ENCODE assay signal across 34 mouse cellular contexts in the genomic region with DNA sequence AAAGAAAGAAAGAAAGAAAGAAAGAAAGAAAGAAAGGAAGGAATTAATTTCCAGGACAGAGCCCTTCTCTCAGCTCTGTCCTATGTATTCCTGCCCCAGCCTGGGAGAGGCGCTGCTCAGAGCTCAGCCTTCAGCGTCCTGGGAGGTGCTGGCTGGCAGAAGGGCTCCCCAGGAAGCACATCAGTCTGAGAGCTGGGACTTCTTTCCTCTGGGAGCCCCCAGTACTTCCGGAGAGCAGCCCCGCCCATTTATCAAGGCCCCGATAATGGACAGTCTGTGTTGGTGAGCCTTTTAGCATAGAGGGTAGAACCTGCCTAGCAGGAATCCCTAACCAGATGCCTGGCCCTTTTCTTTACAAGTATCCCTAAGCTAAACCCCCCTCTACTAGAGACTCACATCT. TPM values are rescaled to one million over a fixed set of nuclear protein-coding genes. Genes with fewer than 3 reads are reported as not detected.
A peak's percentile ranks its signal among the peaks of the same experiment; 100 is the strongest.
DNase-seq lines count a peak whose midpoint lies in the region; ATAC-seq and TF ChIP-seq lines count a peak whose summit lies in the region.
"Had no signal": no experiment of that assay in that cellular context is flagged by ENCODE, and none has a peak within 500 bp of the region (broad histone marks: within the 10 kb centered on the region; RNA-seq: fewer than 3 reads in every experiment).

No protein-coding gene starts in this region.

- H3K4me2 ChIP-seq in intestine, embryonic 15.5 days (replicated peaks) = no peak overlapping the region
- no peak overlapping the region for H3K4me2 ChIP-seq in intestine, postnatal 0 days (replicated peaks; ENCODE audit: low read depth)
- H3K4me2 ChIP-seq: embryonic facial prominence, embryonic 12.5 days; embryonic facial prominence, embryonic 15.5 days; forebrain, embryonic 12.5 days; heart, embryonic 11.5 days; hindbrain, embryonic 13.5 days had no signal

- no peak for TF ChIP-seq CTCF in intestine, postnatal 0 days (IDR thresholded peaks at IDR 0.05; ENCODE audit: low read depth)

- 0 out of 2 replicates have a peak, but pooled peaks cover 4% of the 10 kb centered on the region for H3K4me1 ChIP-seq in intestine, embryonic 15.5 days (replicated peaks)
- H3K4me1 ChIP-seq in intestine, postnatal 0 days (replicated peaks; ENCODE audit: control insufficient read depth, insufficient read depth, low read length) = no peaks in the 10 kb centered on the region
- H3K4me1 ChIP-seq: embryonic facial prominence, embryonic 12.5 days; embryonic facial prominence, embryonic 15.5 days; forebrain, embryonic 12.5 days; hindbrain, embryonic 13.5 days had no signal

- no peaks in the 10 kb centered on the region for H3K36me3 ChIP-seq in intestine, embryonic 15.5 days
- no peaks in the 10 kb centered on the region for H3K36me3 ChIP-seq in intestine, postnatal 0 days (ENCODE audit: control insufficient read depth, insufficient read depth)
- H3K36me3 ChIP-seq: embryonic facial prominence, embryonic 12.5 days; embryonic facial prominence, embryonic 15.5 days; forebrain, embryonic 12.5 days; G1E; hindbrain, embryonic 10.5 days; hindbrain, embryonic 13.5 days had no signal

- no peak overlapping the region for H3K9ac ChIP-seq in intestine, embryonic 15.5 days
- no peak overlapping the region for H3K9ac ChIP-seq in intestine, postnatal 0 days (ENCODE audit: low read depth, low read length)
- H3K9ac ChIP-seq: embryonic facial prominence, embryonic 12.5 days; embryonic facial prominence, embryonic 15.5 days; forebrain, embryonic 12.5 days; hindbrain, embryonic 13.5 days had no signal

- H3K4me3 ChIP-seq in intestine, embryonic 15.5 days (replicated peaks) = no peak overlapping the region
- H3K4me3 ChIP-seq in intestine, postnatal 0 days (ENCODE audit: low read depth, low read length) = no peak overlapping the region
- H3K4me3 ChIP-seq: embryonic facial prominence, embryonic 12.5 days; embryonic facial prominence, embryonic 15.5 days; forebrain, embryonic 12.5 days; heart, adult 2 months; hindbrain, embryonic 10.5 days; hindbrain, embryonic 13.5 days had no signal

- H3K27ac ChIP-seq in intestine, embryonic 15.5 days = no peak overlapping the region
- H3K27ac ChIP-seq in intestine, postnatal 0 days (ENCODE audit: low read depth, low read length) = no peak overlapping the region
- H3K27ac ChIP-seq: embryonic facial prominence, embryonic 12.5 days; embryonic facial prominence, embryonic 15.5 days; forebrain, embryonic 12.5 days; heart, adult 2 months; hindbrain, embryonic 10.5 days; hindbrain, embryonic 13.5 days had no signal

- peak; percentile 5 for DNase-seq in cerebellum, adult 11-12 months
- peak; percentile 39 for DNase-seq in testis, postnatal 10 days (ENCODE audit: low spot score)
- no peak for DNase-seq in testis, postnatal 14 days (ENCODE audit: low spot score)
- DNase-seq: adrenal gland, postnatal 25 days; B cell, adult 2 months; cerebellum, adult 2 months; cerebellum, adult 9-11 months; cerebellum, postnatal 25 days; gastrocnemius, postnatal 10 days; gastrocnemius, postnatal 36 days; heart, adult 2 months; heart, postnatal 36 days had no signal

- ATAC-seq in cerebellum, adult (ENCODE audit: insufficient number of reproducible peaks, low FRiP score, low TSS enrichment) = no peak
- ATAC-seq in intestine, embryonic 15.5 days = 0 out of 2 replicates have a peak, but pooled peaks have one; percentile 27
- no peak for ATAC-seq in intestine, postnatal 0 days
- no peak for ATAC-seq in megakaryocyte progenitor cell, adult 5-6 weeks (replicated peaks; ENCODE audit: poor library complexity)
- ATAC-seq: forebrain, embryonic 16.5 days; hindbrain, embryonic 16.5 days; intestine, embryonic 16.5 days had no signal

- H3K27me3 ChIP-seq in intestine, embryonic 15.5 days (replicated peaks) = no peaks in the 10 kb centered on the region
- no peaks in the 10 kb centered on the region for H3K27me3 ChIP-seq in intestine, postnatal 0 days (replicated peaks; ENCODE audit: control insufficient read depth, insufficient read depth, low read length)
- H3K27me3 ChIP-seq: embryonic facial prominence, embryonic 12.5 days had no signal

- H3K9me3 ChIP-seq in intestine, embryonic 15.5 days = no peaks in the 10 kb centered on the region
- H3K9me3 ChIP-seq in intestine, postnatal 0 days (ENCODE audit: control insufficient read depth) = no peaks in the 10 kb centered on the region
- H3K9me3 ChIP-seq: embryonic facial prominence, embryonic 12.5 days; embryonic facial prominence, embryonic 15.5 days; forebrain, embryonic 12.5 days; G1E; hindbrain, embryonic 10.5 days; hindbrain, embryonic 13.5 days had no signal

- WGBS in intestine, embryonic 15.5 days = 43% methylated on average over 5 of the region's 5 CpGs
- WGBS in intestine, postnatal 0 days = 35% methylated on average over 5 of the region's 5 CpGs

RNA-seq across cellular contexts. Expression of gene Cabp2, which starts 6.8 kb away (rescaled TPM):
- polyA plus RNA-seq in intestine, embryonic 15.5 days (2015; fragmentation: Nextera tagmentation; extraction: Ambion mirVana) = 1.7 and 2.8 TPM in 2 replicates
- polyA plus RNA-seq in intestine, postnatal 0 days (2015; fragmentation: Nextera tagmentation; extraction: Ambion mirVana) = not detected in 2 replicates
- not detected in 2 replicates for total RNA-seq in megakaryocyte progenitor cell, adult 5-6 weeks (2015)
- not detected in 2 replicates for total RNA-seq in megakaryocyte progenitor cell, adult 5-6 weeks (2017)
- total RNA-seq: adrenal gland, adult 18-20 months; adrenal gland, postnatal 25 days; CH12.LX; common myeloid progenitor, adult 5-6 weeks; G1E; gastrocnemius, adult 18-20 months; gastrocnemius, postnatal 10 days; gastrocnemius, postnatal 36 days; granulocyte monocyte progenitor cell, adult 5-6 weeks; heart, adult 2 months; heart, postnatal 36 days had no signal
- polyA plus RNA-seq: brain, embryonic 14.5 days; embryonic facial prominence, embryonic 15.5 days; forebrain, embryonic 12.5 days; forebrain, embryonic 16.5 days; G1E; heart, adult 2 months; heart, embryonic 11.5 days; heart, embryonic 14.5 days; heart, postnatal 0 days; hindbrain, embryonic 10.5 days; hindbrain, embryonic 13.5 days; hindbrain, embryonic 16.5 days had no signal

RNA-seq across cellular contexts. Expression of gene Cdk2ap2, which starts 8.8 kb away (rescaled TPM):
- polyA plus RNA-seq in intestine, embryonic 15.5 days (2015; fragmentation: Nextera tagmentation; extraction: Ambion mirVana) = 127 and 147 TPM in 2 replicates
- 97.1 and 108 TPM in 2 replicates for polyA plus RNA-seq in intestine, postnatal 0 days (2015; fragmentation: Nextera tagmentation; extraction: Ambion mirVana)
- 112 and 126 TPM in 2 replicates for total RNA-seq in megakaryocyte progenitor cell, adult 5-6 weeks (2015)
- 24.2 and 44.8 TPM in 2 replicates for total RNA-seq in megakaryocyte progenitor cell, adult 5-6 weeks (2017)

RNA-seq across cellular contexts. Expression of gene Pitpnm1, which starts 11.7 kb away (rescaled TPM):
- polyA plus RNA-seq in intestine, embryonic 15.5 days (2015; fragmentation: Nextera tagmentation; extraction: Ambion mirVana) = 13.8 and 20.9 TPM in 2 replicates
- polyA plus RNA-seq in intestine, postnatal 0 days (2015; fragmentation: Nextera tagmentation; extraction: Ambion mirVana) = 13.7 and 16.3 TPM in 2 replicates
- 7.8 and 11.2 TPM in 2 replicates for total RNA-seq in megakaryocyte progenitor cell, adult 5-6 weeks (2015)
- total RNA-seq in megakaryocyte progenitor cell, adult 5-6 weeks (2017) = 6.8 and 17.2 TPM in 2 replicates

RNA-seq across cellular contexts. Expression of gene Gstp3, which starts 28.8 kb away (rescaled TPM):
- 6.9 and 9.2 TPM in 2 replicates for polyA plus RNA-seq in intestine, embryonic 15.5 days (2015; fragmentation: Nextera tagmentation; extraction: Ambion mirVana)
- polyA plus RNA-seq in intestine, postnatal 0 days (2015; fragmentation: Nextera tagmentation; extraction: Ambion mirVana) = 68.7 and 72.6 TPM in 2 replicates
- total RNA-seq in megakaryocyte progenitor cell, adult 5-6 weeks (2015) = 1.4 and 7.5 TPM in 2 replicates
- total RNA-seq in megakaryocyte progenitor cell, adult 5-6 weeks (2017) = 2.2 TPM in 2 replicates
- total RNA-seq: gastrocnemius, adult 18-20 months; gastrocnemius, postnatal 36 days; granulocyte monocyte progenitor cell, adult 5-6 weeks; heart, adult 2 months; heart, postnatal 36 days had no signal
- polyA plus RNA-seq: brain, embryonic 14.5 days; cerebellum, adult 2 months; embryonic facial prominence, embryonic 12.5 days; forebrain, embryonic 12.5 days; forebrain, embryonic 16.5 days; heart, embryonic 14.5 days; heart, postnatal 0 days; hindbrain, embryonic 10.5 days; hindbrain, embryonic 13.5 days; hindbrain, embryonic 16.5 days had no signal

RNA-seq across cellular contexts. Expression of gene Aip, which starts 37.5 kb away (rescaled TPM):
- polyA plus RNA-seq in intestine, embryonic 15.5 days (2015; fragmentation: Nextera tagmentation; extraction: Ambion mirVana) = 75.0 and 80.7 TPM in 2 replicates
- polyA plus RNA-seq in intestine, postnatal 0 days (2015; fragmentation: Nextera tagmentation; extraction: Ambion mirVana) = 42.0 and 42.3 TPM in 2 replicates
- 61.9 and 66.4 TPM in 2 replicates for total RNA-seq in megakaryocyte progenitor cell, adult 5-6 weeks (2015)
- total RNA-seq in megakaryocyte progenitor cell, adult 5-6 weeks (2017) = 24.4 and 31.1 TPM in 2 replicates
